Mouse (Mus musculus) inflammation-experienced regulatory T-cells, adult 16 weeks (primary cell): ENCODE data around the gene Rbm12. TPM values are rescaled to one million over a fixed set of nuclear protein-coding genes. Genes with fewer than 3 reads are reported as not detected.

Experiments
- polyA plus RNA-seq: library from polyadenylated mRNA; unstranded; fragments of 100-300 nt; shearing (Covaris generic); gene quantifications from one replicate; pipeline ENCODE4 v1.2.1, GENCODE M21; 2017

Rbm12 gene
- 54.0 TPM for polyA plus RNA-seq

GRCm38 (mm10) chr2:156111358-156112079 is at the start of gene Rbm12, which contains the start of gene Cpne1:
Gene Rbm12, minus strand, starts transcription at chr2:156111978.
Gene Cpne1, minus strand, starts transcription at chr2:156111965.

DNA sequence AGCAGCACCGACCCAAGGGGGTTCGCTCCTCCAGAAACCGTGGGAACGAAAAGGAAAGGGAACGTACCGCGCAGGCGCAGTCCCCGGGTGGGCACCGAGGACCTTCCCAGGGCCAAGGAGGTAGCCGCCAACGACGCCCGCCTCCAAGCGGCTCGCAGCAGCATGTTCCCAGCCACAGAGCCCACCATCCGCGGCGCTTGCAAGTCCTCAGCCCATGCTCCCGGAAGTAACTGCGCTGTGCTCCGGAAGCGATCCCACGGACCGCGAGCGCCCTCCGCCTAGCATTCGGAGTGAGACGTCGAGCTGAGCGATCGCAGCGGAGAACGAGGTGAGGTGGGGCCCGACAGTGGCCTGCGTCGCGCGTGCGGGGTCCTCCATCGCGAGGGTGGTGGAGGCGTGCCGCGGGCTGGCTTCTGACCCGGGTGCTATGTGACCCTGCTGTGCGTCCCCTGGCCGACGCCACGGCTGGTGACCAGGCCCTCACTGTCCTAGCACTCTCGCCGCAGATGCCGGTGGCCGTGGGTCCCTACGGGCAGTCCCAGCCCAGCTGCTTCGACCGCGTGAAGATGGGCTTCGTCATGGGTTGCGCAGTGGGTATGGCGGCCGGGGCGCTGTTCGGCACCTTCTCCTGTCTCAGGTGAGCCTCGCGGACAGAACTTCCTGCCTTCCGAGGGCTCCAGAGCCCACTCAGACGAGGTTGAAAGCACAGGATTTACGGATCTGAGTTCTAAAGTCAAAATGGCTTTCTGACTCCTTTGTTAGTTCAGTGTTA is 32.4 kb upstream of the Rbm12 start, which contains the start of the genes Romo1 and Nfs1:
Romo1 (plus strand) TSS at position 87 of the 772 bp plus-strand sequence.
Nfs1 (minus strand) TSS at position 234 of the 772 bp plus-strand sequence.

GRCm38 (mm10) chr2:156126992-156127391 is 15.2 kb upstream of the Rbm12 start, which contains the start of gene Gm28036:
Gene Gm28036, minus strand, starts transcription at chr2:156127092.

GRCm38 (mm10) chr2:156065099-156066041 is 46.4 kb downstream of the Rbm12 start, which contains the start of gene Spag4:
Gene Spag4, plus strand, starts transcription at chr2:156065175.

GRCm38 (mm10) chr2:156052816-156053215 is 59.0 kb downstream of the Rbm12 start, which contains the start of gene Fer1l4:
Gene Fer1l4, minus strand, starts transcription at chr2:156052947.

Other genes with a start within 250 kb of the Rbm12 start
- gene Uqcc1, start 181.7 kb downstream of the Rbm12 start, polyA plus RNA-seq = 54.2 TPM
- gene Gm15557, start 171.2 kb downstream of the Rbm12 start, polyA plus RNA-seq = not detected
- gene Gdf5, start 166.6 kb downstream of the Rbm12 start, polyA plus RNA-seq = not detected
- 62.7 TPM for gene Cep250, start 155.5 kb downstream of the Rbm12 start, polyA plus RNA-seq
- 1.7 TPM for gene 6430550D23Rik, start 104.0 kb downstream of the Rbm12 start, polyA plus RNA-seq
- gene Ergic3, start 103.9 kb downstream of the Rbm12 start, polyA plus RNA-seq = 185 TPM
- gene Fer1l4, start 59.0 kb downstream of the Rbm12 start, polyA plus RNA-seq = not detected
- gene Spag4, start 46.8 kb downstream of the Rbm12 start, polyA plus RNA-seq = 0.52 TPM
- 100 TPM for gene Cpne1, start within 50 bp of the Rbm12 start, polyA plus RNA-seq
- gene Gm28036, start 15.1 kb upstream of the Rbm12 start, polyA plus RNA-seq = 28.7 TPM
- gene Romo1, start 32.1 kb upstream of the Rbm12 start, polyA plus RNA-seq = 182 TPM
- gene Nfs1, start 32.2 kb upstream of the Rbm12 start, polyA plus RNA-seq = 60.8 TPM
- gene Rbm39, start 68.3 kb upstream of the Rbm12 start, polyA plus RNA-seq = 1,090 TPM
- 84.2 TPM for gene Phf20, start 84.5 kb upstream of the Rbm12 start, polyA plus RNA-seq
- gene Cnbd2, start 200.3 kb upstream of the Rbm12 start, polyA plus RNA-seq = 5.9 TPM
- 12.5 TPM for gene Scand1, start 200.7 kb upstream of the Rbm12 start, polyA plus RNA-seq